Comparison of ENCODE assay signal across 23 mouse cellular contexts in genomic region chr2:131976663-131977062, GRCm38 (mm10). TPM values are rescaled to one million over a fixed set of nuclear protein-coding genes. Genes with fewer than 3 reads are reported as not detected.
A peak's percentile ranks its signal among the peaks of the same experiment; 100 is the strongest.
DNase-seq lines count a peak whose midpoint lies in the region; ATAC-seq lines count a peak whose summit lies in the region.
"Had no signal": no experiment of that assay in that cellular context is flagged by ENCODE, and none has a peak within 500 bp of the region (broad histone marks: within the 10 kb centered on the region; RNA-seq: fewer than 3 reads in every experiment).

No protein-coding gene starts in this region.

- 64% methylated on average over 3 of the region's 3 CpGs for WGBS in intestine, embryonic 15.5 days

- H3K36me3 ChIP-seq in intestine, embryonic 15.5 days, result no peaks in the 10 kb centered on the region
- H3K36me3 ChIP-seq: embryonic facial prominence, embryonic 12.5 days; heart, embryonic 10.5 days; hindbrain, embryonic 12.5 days had no signal

- DNase-seq in heart, adult 11 months, result peak; percentile 71
- no peak for DNase-seq in heart, adult 8-10 months (ENCODE audit: low spot score)
- DNase-seq in thymus, postnatal 4 days, result peak; percentile 2
- no peak for DNase-seq in thymus, postnatal 36 days
- DNase-seq in adrenal gland, adult (ENCODE audit: inconsistent age in 2 of 2, low spot score in 1 of 2), result no peak
- DNase-seq: adrenal gland, adult 2 months; adrenal gland, postnatal 25 days; cerebellum, adult 2 months; cerebellum, postnatal 10 days; embryo, embryonic 11 days; gastrocnemius, postnatal 10 days; heart, postnatal 10 days; heart, postnatal 4 days had no signal

- no peaks in the 10 kb centered on the region for H3K27me3 ChIP-seq in intestine, embryonic 15.5 days (replicated peaks)
- H3K27me3 ChIP-seq: embryonic facial prominence, embryonic 12.5 days; hindbrain, embryonic 12.5 days; Patski had no signal

- no peak overlapping the region for H3K4me2 ChIP-seq in intestine, embryonic 15.5 days (replicated peaks)
- H3K4me2 ChIP-seq: embryonic facial prominence, embryonic 12.5 days; hindbrain, embryonic 12.5 days had no signal

- no peak overlapping the region for H3K27ac ChIP-seq in intestine, embryonic 15.5 days
- H3K27ac ChIP-seq: embryonic facial prominence, embryonic 12.5 days; heart, embryonic 10.5 days; hindbrain, embryonic 12.5 days had no signal

- no peak overlapping the region for H3K9ac ChIP-seq in intestine, embryonic 15.5 days
- H3K9ac ChIP-seq: embryonic facial prominence, embryonic 12.5 days; hindbrain, embryonic 12.5 days had no signal

- no peak overlapping the region for H3K4me3 ChIP-seq in intestine, embryonic 15.5 days (replicated peaks)
- H3K4me3 ChIP-seq: embryonic facial prominence, embryonic 12.5 days; heart, embryonic 10.5 days; hindbrain, embryonic 12.5 days had no signal

- H3K9me3 ChIP-seq in intestine, embryonic 15.5 days, result no peaks in the 10 kb centered on the region
- H3K9me3 ChIP-seq: heart, embryonic 10.5 days; hindbrain, embryonic 12.5 days had no signal

- ATAC-seq in neutrophil, adult 5-6 weeks (ENCODE audit: extremely low read depth, insufficient number of reproducible peaks, low FRiP score, poor library complexity, severe bottlenecking), result 0 out of 2 replicates have a peak, but pooled peaks have one; percentile 39
- no peak for ATAC-seq in intestine, embryonic 15.5 days
- ATAC-seq: activated CD4-positive, CD25-positive, alpha-beta regulatory T cell, adult 4 months; forebrain, embryonic 16.5 days; hindbrain, embryonic 16.5 days; inflammation-experienced regulatory T-cells, adult 6 months; Patski had no signal

- H3K4me1 ChIP-seq in intestine, embryonic 15.5 days (replicated peaks), result 0 out of 2 replicates have a peak, but pooled peaks cover 4% of the 10 kb centered on the region
- H3K4me1 ChIP-seq: embryonic facial prominence, embryonic 12.5 days; hindbrain, embryonic 12.5 days had no signal

RNA-seq across cellular contexts. Expression of gene Prnd, which starts 26.0 kb away (rescaled TPM):
- total RNA-seq in heart, adult 8-10 months (2022), result 1 to 10 TPM in 2 of 4 experiments, under 1 TPM in 2; 0.22 to 1.8 (median 1.2) TPM
- total RNA-seq in neutrophil, adult 5-6 weeks (2017), result 0.23 TPM in 1 of 2 replicates, not detected in the other
- 30.3 and 34.6 TPM in 2 replicates for polyA plus RNA-seq in intestine, embryonic 15.5 days (2015; fragmentation: Nextera tagmentation; extraction: Ambion mirVana)
- total RNA-seq: adrenal gland, adult 2 months; adrenal gland, postnatal 25 days had no signal

RNA-seq across cellular contexts. Expression of gene Rassf2, which starts 53.4 kb away (rescaled TPM):
- total RNA-seq in heart, adult 8-10 months (2022), result 1 to 10 TPM; 4.1 to 7.7 (median 6.6) TPM
- 193 and 210 TPM in 2 replicates for total RNA-seq in neutrophil, adult 5-6 weeks (2017)
- polyA plus RNA-seq in intestine, embryonic 15.5 days (2015; fragmentation: Nextera tagmentation; extraction: Ambion mirVana), result 7.6 and 8.0 TPM in 2 replicates

Comparison
In these comparisons a context has a peak if more than half of its experiments do, and no peak if none do; other contexts are left out.
1. DNase-seq: peak in heart, adult 11 months (single experiment) and thymus, postnatal 4 days (single experiment); none in heart, adult 8-10 months (single experiment), thymus, postnatal 36 days (0 of 2) and adrenal gland, adult (0 of 2).
2. RNA of gene Rassf2, which starts 53.4 kb away (total RNA-seq): 193 to 210 TPM in neutrophil, adult 5-6 weeks; 4.1 to 7.7 TPM in heart, adult 8-10 months; every median in the first group is over 10 times any median in the second.